Mouse (Mus musculus) spleen, adult 2 months (tissue): Measurements from ENCODE around the gene Acvr1.

Source experiments
- CTCF ChIP-seq: fragments of 200-500 bp; IDR thresholded peaks from 2 replicates; pipeline ENCODE4 v1.5.1; 2011; ENCODE audit warnings: mild to moderate bottlenecking, inconsistent platforms; ENCODE audit not compliant: insufficient read depth, insufficient read length, insufficient replicate concordance; ENCODE audit errors: extremely low read depth
- POLR2A ChIP-seq: fragments of 200-500 bp; IDR thresholded peaks from 2 replicates; pipeline ENCODE4 v1.6.1; 2011; ENCODE audit warnings: low read depth, low read length, inconsistent platforms

DNA sequence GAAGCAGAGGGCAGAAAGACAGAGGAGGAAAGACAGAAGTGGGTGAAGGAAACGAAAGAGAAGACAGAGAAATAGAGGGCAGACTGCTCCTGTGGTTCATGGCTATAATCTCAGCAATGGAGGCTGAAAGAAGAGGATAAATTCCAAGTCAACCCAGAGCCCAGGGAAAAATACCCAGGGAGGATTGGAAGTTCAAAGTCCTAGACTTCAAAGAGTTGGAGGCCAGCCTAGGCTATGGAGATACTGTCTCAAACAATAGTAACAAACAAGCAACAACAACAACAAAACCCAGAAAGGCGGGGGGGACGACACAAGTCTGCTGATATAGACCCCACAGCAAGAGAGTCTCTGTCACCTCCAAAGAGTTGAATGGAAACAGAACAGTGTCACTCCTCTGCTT, 14.7 kb downstream of the Acvr1 start:
- no peak for TF ChIP-seq POLR2A
- no peak for TF ChIP-seq CTCF
